Mouse (Mus musculus) adrenal gland, adult 2 months (tissue): ENCODE measurements at regions not wholly inside any gene's neighbourhood (a gene's known extent, or its start where the extent isn't known, plus 50 kb on each side); places are given as distances from the start of the nearest gene placed in this dataset.
"Not testable (repeated sequence)": the region's sequence is repeated elsewhere in the genome, so short reads cannot be mapped to it uniquely, and the experiment has no call there.

Experiments
- DNase-seq: peaks from one replicate; pipeline ENCODE4 v3.0.0; 2021

DNA sequence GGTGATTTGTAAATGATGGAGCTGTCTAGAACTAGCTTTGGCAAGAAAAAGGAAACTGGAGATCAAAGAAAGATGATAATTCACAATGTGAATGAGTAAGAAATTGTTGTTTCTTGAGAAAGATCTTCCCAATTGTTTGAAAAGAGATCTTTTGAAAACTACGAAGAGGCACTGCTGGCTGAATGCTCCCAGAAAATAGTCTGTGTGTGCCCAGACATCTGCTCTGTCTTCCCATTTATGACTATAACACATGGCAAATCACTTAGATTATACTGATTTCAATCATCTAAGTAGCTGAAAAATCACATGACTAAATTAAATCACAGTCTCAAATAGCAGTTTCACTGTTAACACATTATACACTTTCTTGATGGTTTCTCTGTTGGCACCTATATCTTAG is 434.2 kb upstream of the Sema6d start:
- no peak for DNase-seq

DNA sequence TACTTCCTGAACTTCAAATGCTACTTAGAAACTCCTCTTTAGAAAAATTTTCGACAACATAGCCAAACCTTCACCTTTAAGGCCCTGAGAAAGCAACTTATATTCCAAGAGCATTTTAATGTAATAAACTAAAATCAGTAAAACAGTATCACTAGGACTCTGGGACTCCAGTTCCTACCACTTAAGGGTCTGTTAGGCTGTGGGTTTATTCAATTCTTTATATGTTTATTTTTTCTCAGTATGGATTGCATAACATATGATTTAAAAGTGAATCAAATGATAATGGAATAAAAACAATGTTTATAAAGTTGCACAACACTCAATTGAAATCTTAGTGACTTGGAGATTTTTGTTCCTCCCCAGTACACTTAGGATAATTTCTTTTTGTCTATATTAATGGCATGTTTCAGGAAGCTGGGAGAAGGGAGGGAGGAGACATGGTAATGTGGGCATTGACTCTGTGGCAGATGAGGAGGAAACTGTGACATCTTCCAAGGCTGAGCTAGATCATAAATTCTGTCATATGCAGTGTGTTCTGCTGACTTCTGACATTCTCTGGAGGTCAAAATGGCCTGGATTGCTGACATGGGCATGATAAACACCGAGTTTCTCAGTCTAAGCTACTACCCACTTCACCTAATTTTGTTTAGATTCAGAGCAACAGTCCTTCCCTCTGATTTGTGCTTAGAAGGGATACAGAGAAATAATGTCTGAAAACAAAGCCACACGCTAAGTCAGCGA is 401.3 kb upstream of the Sema6d start:
- DNase-seq: peak; percentile 60

DNA sequence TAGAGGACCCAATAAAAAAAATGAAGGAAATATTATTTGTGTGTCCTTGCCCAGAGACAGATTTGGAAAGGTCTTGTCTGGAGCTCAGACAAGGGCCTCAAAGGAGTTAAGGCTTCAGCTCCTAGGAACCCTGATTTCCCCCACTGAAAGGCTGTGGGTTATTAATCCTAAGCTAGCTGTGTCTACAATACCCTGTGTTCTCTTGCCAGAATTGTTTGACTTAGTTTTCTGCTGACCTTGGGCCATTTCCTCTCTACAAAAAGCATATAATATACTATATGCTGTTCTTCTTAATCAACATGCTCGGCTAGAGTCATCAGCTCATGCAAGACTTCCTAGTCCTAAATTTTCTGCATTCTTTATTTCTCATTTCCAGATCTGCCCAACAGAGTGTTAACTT is 400.0 kb upstream of the Sema6d start:
- peak; percentile 8 for DNase-seq

DNA sequence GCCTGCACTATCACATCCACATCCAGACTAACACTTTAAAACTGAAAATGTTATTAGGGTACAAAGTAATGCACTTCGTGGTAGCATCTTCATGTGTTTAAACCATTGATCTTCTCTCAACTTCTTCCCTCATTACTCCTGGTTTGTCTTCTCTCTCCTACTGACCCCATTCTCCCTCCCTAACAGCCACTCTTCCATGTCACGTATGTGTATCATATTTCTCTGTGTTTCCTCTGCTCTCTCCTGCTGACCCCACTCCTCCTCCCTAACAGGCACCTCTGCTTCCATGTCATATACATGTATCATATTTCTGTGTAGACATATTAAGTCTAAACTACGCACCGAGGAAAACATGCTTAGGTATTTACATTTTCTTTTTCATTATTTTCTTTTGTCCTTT is 350.1 kb upstream of the Sema6d start:
- DNase-seq: no peak

DNA sequence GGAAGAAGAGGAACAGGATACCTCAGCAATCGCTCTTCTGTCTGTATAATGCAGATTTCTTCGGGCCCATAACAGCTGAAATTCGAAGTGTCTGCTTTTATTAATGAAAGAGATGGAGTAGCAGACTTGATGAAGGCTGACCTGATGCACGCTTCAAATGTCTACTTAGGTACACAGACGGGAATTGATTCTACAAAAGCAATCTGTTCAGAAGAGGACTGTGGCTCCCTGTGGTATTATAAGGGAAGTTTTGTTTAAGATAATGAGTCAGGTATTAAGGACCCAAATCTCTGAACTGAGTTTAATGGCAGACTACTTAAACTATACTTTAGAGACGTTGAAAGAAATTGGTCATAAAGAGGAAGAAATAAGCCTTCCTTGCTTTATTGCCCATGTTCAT is 349.2 kb upstream of the Sema6d start:
- no peak for DNase-seq

DNA sequence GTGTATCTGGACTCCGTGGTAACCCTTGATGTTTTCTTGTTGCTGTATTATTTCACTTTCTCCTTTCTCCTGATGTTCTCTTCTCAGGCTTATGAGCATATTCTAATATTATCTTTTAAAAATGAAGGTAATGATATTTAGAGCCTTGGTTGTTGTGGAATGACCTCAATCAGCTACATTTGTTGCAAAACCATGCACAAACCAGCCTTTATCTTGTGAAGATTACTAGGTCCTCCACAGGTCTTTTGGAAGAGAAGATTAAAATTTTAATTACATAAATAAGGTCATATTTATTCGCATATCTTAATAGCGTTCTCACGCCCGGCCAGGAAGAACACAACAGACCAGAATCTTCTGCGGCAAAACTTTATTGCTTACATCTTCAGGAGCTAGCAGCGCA is 335.5 kb upstream of the Sema6d start:
- DNase-seq: no peak

DNA sequence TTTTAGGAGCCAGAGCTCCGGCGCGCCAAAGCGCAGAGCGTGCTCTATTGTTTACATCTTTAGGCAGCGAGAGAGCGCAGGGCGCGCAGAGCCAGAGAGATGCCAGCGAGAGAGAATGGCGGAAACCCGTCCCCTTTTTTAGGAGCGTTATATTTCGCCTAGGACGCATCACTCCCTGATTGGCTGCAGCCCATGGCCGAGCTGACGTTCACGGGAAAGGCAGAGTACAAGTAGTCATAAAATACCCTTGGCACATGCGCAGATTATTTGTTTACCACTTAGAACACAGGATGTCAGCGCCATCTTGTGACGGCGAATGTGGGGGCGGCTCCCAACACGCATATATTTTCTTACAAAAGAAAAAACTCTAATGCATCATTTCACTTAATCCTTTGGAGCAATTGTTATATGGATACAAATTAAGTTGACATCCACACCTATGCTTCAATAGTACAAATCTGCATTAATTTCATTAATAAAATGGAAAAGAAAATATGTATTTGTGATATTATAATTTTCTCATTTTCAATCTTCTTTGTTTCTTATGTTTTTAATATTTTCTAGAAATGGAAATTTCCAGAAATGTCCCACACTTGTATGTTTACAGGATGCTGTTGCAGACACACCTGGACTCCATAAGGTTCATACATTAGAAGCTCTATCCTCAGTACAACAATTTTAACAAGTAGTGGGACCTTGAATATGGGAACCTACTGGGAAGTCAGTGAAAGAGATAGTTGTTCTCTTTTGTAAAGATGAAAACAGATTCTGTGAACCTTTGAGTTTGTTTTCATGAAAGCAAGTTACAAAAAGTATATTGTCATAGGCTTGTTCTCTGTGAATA is 334.9 kb upstream of the Sema6d start:
- not testable (repeated sequence) for DNase-seq

DNA sequence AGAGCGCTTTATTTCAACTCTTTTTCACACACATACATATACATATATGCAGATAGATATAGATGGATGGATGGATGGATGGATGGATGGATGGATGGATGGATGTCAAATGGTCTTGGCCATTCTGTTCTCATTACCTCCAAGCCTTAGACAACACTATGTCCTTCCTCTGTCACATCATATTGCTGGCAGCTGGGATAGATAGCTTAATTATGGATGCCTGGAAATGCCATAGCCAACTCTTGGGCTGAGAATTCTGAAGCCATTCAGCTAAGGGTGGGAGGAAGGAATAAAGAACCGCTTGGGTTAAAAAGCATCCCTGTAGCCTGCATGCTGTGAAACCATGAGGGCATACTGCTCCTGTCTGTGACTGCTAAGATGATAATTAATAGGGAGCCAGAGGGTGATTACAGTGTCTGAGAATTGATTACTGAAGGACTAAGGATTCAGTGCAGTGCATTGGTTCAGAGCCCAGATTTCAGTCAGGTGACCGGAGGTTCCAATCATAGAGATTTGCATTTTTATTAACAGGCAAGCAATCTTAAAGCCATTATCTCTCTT is 290.5 kb upstream of the Sema6d start:
- no peak for DNase-seq

DNA sequence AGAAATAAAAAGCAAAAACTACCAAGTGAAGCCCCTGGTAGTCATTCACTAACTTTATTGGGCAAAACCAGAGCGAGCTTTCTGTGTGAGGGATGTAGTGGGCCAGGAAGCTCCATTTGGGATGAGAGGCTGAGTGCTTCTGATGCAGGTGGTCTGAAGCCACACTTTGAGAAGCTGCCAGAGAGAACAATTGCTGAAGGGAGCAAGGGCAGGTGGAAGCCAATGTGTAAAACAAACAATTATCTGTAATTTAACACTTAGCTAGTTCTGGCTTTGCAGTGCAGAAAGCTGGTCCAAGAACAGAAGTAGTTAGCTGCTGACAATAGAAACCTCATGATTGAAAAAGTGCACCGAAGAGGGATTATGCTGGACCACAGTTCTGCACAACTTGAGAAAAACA is 284.1 kb upstream of the Sema6d start:
- no peak for DNase-seq

DNA sequence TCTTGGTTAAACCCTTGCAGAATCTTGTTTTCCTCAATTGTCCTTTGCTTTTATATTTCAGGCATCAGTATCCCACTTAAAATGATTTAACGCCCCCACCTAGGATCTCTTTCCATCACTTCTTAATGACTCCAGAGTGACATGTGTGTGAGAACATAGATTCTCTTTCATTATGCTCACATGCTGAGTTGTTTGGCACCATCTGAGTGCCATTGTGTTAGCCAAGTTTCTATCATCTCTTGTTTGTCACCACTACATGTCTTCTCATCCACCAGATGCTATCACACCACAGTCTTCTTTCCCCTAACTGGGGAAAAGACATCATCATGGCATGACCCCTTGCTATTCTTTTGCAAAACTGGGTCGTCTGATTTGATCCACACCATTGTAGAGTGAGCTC is 283.4 kb upstream of the Sema6d start:
- DNase-seq: no peak

DNA sequence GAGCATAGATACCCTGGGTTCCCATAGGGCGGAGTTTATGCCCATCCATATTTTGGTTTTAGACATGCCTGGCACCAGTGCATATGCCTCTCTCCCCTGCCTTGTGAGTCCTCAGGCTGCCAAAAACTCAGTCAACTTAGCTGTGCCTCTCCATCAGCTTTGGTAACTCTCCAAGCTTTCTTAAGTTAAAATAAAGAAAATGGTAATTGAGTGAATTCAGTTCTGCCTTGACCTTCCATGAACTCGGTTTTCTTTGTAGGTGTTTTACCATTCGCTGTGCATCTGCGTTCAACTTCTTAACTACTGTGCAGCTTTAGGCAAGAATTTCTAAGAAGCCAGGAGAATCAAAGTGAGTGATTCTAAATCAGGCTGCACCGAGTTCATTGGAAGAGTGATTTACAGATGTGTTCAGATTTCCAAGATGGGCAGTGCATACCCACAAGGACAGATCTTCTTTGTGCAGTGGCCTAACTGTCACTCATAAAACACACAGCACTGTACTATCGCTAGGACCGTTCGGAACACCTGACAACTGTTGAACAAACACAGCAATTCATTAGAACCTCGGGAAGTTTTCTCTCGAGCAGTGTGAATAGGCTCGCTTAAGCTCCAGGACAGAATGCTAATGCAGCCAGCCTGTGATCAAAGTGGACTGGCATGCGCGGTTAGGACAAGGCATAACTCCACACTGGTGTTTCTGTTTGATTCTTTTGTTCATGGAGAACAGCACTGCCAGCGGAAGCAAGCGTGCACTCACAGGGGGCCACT is 276.4 kb upstream of the Sema6d start:
- peak; percentile 2 for DNase-seq

DNA sequence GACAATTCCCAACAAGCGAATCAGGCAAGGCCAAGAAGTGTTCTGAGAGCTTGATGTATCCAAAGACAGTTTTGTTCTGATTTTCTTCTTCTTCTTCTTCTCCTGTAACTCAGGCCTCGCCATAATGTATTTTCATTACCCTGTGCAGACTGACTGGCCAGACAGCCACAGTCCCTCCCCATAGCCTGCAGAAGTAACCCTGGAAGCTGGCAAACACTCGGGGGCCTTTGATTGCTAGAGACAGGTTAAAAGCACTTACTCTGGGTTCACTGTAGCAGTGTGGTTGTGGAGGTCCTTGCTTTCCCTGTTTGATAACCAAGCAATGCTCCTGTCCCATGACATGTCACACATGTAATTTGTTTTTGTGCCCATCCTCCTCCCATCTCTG is 275.8 kb upstream of the Sema6d start:
- DNase-seq: no peak

DNA sequence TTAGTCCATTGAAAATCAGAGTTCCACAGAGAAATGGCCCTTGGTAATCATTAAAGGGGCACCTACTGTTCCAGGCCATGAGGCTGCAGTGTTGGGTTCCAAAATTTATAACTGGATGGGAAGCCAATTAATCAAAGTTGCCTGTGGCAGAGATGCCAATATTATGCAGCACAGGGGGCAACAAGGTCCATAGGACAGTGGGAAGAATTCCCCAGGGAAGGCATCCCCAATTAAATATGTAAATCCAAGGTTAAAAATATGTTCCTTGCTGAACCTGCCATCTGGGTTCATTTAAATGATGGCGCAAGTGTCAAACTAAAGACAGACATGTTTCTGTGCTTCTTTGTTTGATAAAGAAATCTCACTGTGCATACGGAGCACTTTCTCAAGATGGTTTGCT is 273.1 kb upstream of the Sema6d start:
- DNase-seq: no peak

DNA sequence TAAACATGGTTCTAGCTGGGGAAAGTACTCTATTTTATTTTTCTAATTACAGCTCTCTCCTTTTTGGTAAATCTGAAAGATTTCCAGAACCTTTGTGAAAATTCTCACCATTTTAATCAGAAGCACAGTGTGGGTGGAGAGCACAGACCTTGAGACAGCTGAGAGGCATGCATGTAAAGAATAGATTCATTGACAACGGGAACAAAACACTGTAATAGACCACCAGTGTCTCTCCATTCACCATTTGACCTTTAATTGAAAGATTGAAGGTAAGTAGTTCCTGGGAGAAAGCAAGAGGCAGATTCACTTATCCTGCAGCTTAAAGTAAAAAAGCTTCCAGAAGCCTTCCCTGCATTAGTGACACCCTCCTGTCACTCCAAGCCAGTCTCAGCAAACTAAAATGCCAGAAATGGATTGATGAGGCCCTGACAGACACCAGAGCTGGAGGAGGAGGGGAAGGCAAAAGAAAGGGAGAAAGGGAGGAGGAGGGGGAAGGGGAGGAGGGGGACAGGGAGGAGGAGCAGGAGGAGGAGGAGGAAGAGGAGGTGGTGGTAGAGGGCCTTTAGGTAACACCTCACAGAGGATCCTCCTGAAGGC is 256.1 kb upstream of the Sema6d start:
- no peak for DNase-seq
